Mouse (Mus musculus) olfactory bulb, adult 2 months (tissue): Measurements from ENCODE around the gene Tex33.

Experiments used
- CTCF ChIP-seq: fragments of 200-500 bp; IDR thresholded peaks from 2 replicates; pipeline ENCODE4 v1.5.1; 2012; ENCODE audit warnings: low read depth, mild to moderate bottlenecking, low read length, moderate library complexity; ENCODE audit not compliant: insufficient read depth
- POLR2A ChIP-seq: fragments of 200-500 bp; IDR thresholded peaks from 2 replicates; pipeline ENCODE4 v1.6.1; 2012; ENCODE audit warnings: mild to moderate bottlenecking, low read depth, low read length, moderate library complexity; ENCODE audit not compliant: insufficient read depth

- TF ChIP-seq POLR2A (no peak), CTCF (no peak)
These were observed 40.0 kb upstream of the Tex33 start for GRCm38 (mm10) chr15:78435681-78436080.
